Mouse (Mus musculus) embryonic facial prominence, embryonic 12.5 days (tissue): ENCODE measurements at regions not wholly inside any gene's neighbourhood (a gene's known extent, or its start where the extent isn't known, plus 50 kb on each side); places are given as distances from the start of the nearest gene placed in this dataset.
A peak's percentile ranks its signal among the peaks of the same experiment; 100 is the strongest.

ENCODE experiments used
- ATAC-seq: fragments of 200-750 bp; cut with Nextera tagmentation; 2 replicates; pipeline ENCODE4 v1.8.0; 2017; ENCODE audit not compliant: insufficient number of reproducible peaks, insufficient read depth, low FRiP score, low TSS enrichment
- H3K27ac ChIP-seq: fragments of 300-500 bp; sonication (generic); 2 replicates; pipeline ENCODE4 v1.5.1; 2016; ENCODE audit warnings: mild to moderate bottlenecking
- H3K27me3 ChIP-seq: fragments of 300-500 bp; sonication (generic); 2 replicates; pipeline ENCODE4 v1.6.1; 2016; ENCODE audit warnings: mild to moderate bottlenecking, moderate library complexity
- H3K36me3 ChIP-seq: fragments of 300-500 bp; sonication (generic); 2 replicates; pipeline ENCODE4 v1.6.1; 2016; ENCODE audit warnings: mild to moderate bottlenecking
- H3K4me1 ChIP-seq: fragments of 300-500 bp; sonication (generic); 2 replicates; pipeline ENCODE4 v1.6.1; 2016
- H3K4me2 ChIP-seq: fragments of 300-500 bp; sonication (generic); replicated peaks from 2 replicates; pipeline ENCODE4 v1.6.1; 2016; ENCODE audit warnings: mild to moderate bottlenecking, moderate library complexity
- H3K4me3 ChIP-seq: fragments of 300-500 bp; sonication (generic); 2 replicates; pipeline ENCODE4 v1.5.1; 2016; ENCODE audit warnings: mild to moderate bottlenecking
- H3K9ac ChIP-seq: fragments of 300-500 bp; sonication (generic); 2 replicates; pipeline ENCODE4 v1.6.1; 2016; ENCODE audit warnings: mild to moderate bottlenecking, moderate library complexity
- H3K9me3 ChIP-seq: fragments of 300-500 bp; sonication (generic); 2 replicates; pipeline ENCODE4 v1.6.1; 2016; ENCODE audit warnings: mild to moderate bottlenecking, moderate library complexity
- WGBS: fragments of 180-500 bp; shearing (Covaris S2); methylation state at CpG from one replicate; pipeline ENCODE4 v1.1.7; 2016; 5-methylcytosine and 5-hydroxymethylcytosine counted together

GRCm38 (mm10) chr13:84878178-84878849, 310.9 kb upstream of the Ccnh start:
- 71% methylated on average over 1 of the region's 1 CpGs for WGBS
- Histone ChIP-seq H3K4me1 (no peaks in the 10 kb centered on the region), H3K4me3 (no peak overlapping the region), H3K9me3 (no peaks in the 10 kb centered on the region), H3K36me3 (no peaks in the 10 kb centered on the region), H3K27ac (no peak overlapping the region), H3K9ac (no peak overlapping the region), H3K4me2 (no peak overlapping the region), H3K27me3 (no peaks in the 10 kb centered on the region)
- no peak for ATAC-seq

DNA sequence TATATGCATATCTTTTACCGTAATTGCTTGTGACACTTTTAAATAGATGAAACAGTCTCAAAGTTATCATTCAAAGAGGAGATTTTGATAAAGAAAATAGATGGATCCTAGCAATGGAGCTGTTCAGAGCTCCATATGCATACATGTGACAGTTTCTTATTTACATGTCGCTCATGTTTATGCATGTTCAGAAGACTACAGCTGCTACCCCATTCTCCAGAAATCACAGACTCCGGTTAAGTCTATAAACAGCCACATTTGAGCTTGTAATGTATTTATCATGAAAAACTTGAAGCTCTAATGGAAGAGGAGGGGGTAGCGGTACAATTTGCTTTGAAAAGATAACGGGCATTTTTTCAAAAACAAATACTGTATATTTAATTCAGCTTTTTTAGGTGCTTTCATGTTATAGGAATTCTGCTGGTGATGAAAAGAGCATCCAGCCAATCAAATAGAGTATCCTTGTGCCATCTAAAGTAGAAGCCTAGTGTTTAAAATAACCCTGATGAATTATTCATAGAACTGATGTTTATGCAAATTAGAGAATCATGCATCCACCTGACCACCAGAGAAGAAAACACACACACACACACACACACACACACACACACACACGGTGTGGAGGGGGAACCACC, 283.7 kb upstream of the Ccnh start:
- no peaks in the 10 kb centered on the region for H3K36me3 ChIP-seq
- WGBS = 77% methylated on average over 6 of the region's 6 CpGs
- ATAC-seq = no peak
- no peaks in the 10 kb centered on the region for H3K27me3 ChIP-seq
- H3K4me1 ChIP-seq = no peaks in the 10 kb centered on the region
- H3K4me3 ChIP-seq = no peak overlapping the region
- H3K9me3 ChIP-seq = no peaks in the 10 kb centered on the region
- H3K4me2 ChIP-seq = no peak overlapping the region
- no peak overlapping the region for H3K9ac ChIP-seq
- H3K27ac ChIP-seq = no peak overlapping the region

GRCm38 (mm10) chr13:84905994-84906393, 283.2 kb upstream of the Ccnh start:
- Histone ChIP-seq H3K4me1 (no peaks in the 10 kb centered on the region), H3K4me3 (no peak overlapping the region), H3K9ac (no peak overlapping the region), H3K4me2 (no peak overlapping the region), H3K27ac (no peak overlapping the region), H3K27me3 (no peaks in the 10 kb centered on the region), H3K9me3 (no peaks in the 10 kb centered on the region), H3K36me3 (no peaks in the 10 kb centered on the region)
- WGBS = 61% methylated on average over 3 of the region's 3 CpGs
- no peak for ATAC-seq

DNA sequence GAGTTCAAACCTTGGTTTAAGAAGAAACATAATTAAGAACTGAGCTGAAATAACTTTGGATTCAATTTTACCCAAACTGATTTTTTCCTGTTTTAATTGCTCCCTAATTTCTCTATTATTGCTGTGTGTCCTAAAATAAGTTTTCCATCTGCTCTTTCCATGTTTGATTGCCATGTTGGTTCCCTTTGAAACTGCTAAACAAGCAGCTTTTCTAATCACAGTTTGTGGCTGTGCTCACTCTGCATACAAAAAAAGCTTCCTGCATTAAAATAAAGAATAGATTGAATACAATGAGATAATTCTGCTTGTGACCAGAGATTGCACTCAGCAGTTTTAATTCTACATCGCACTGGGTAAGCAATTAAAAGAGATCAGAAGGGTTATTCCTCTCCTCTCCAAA, 257.9 kb upstream of the Ccnh start:
- no peak for ATAC-seq

DNA sequence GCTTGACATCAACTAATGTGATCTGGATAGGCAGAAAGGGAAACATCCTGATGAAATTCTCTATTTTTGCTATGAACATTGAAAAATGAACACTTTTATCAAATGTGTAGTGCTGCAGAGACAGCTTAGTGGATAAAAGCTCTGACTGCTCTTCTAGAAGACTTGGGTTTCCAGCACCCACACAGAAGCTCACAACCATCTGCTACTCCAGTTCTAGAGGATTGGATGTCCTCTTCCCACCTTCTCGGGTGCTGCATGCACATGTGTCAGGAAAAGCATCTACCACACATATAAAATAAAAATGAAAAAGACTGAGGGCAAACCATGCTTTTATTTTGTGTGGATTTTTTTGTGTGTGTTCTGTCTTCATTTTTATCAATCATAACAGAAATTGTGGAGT, 253.6 kb upstream of the Ccnh start:
- Histone ChIP-seq H3K36me3 (no peaks in the 10 kb centered on the region), H3K4me2 (no peak overlapping the region), H3K9me3 (no peaks in the 10 kb centered on the region), H3K4me3 (no peak overlapping the region), H3K4me1 (no peaks in the 10 kb centered on the region), H3K27ac (no peak overlapping the region), H3K9ac (no peak overlapping the region), H3K27me3 (no peaks in the 10 kb centered on the region)
- WGBS = 77% methylated on average over 1 of the region's 1 CpGs
- no peak for ATAC-seq

More for the DNA sequence above, 257.9 kb upstream of the Ccnh start:
- H3K9me3 ChIP-seq = no peaks in the 10 kb centered on the region
- H3K4me1 ChIP-seq = no peaks in the 10 kb centered on the region
- no peak overlapping the region for H3K4me2 ChIP-seq
- no peak overlapping the region for H3K4me3 ChIP-seq
- no peaks in the 10 kb centered on the region for H3K27me3 ChIP-seq
- no peaks in the 10 kb centered on the region for H3K36me3 ChIP-seq
- no peak overlapping the region for H3K9ac ChIP-seq
- 87% methylated on average over 1 of the region's 1 CpGs for WGBS
- H3K27ac ChIP-seq = no peak overlapping the region

DNA sequence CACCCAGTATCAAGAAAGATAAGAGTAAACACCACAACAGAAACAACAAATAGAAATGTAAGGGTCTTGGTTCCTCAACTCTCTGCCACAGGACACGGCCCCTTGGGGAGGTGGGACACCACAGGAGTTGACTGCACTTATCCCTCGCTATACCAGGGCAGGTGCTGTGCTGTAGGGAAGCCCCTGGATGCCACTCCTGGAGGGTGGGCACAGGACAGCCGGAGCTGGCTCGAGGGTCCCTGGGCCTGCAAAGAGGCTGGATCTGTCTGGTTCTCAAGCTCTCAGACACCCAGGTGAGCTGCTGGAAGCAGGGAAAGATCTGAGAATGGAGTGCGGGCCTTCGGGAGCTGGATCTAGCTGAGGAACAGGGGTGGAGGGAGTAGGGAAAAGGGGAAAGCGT, 249.5 kb upstream of the Ccnh start:
- Histone ChIP-seq H3K4me1 (no peaks in the 10 kb centered on the region), H3K27ac (no peak overlapping the region), H3K4me2 (no peak overlapping the region), H3K4me3 (no peak overlapping the region), H3K9me3 (no peaks in the 10 kb centered on the region), H3K27me3 (no peaks in the 10 kb centered on the region), H3K36me3 (no peaks in the 10 kb centered on the region), H3K9ac (no peak overlapping the region)
- 0 out of 2 replicates have a peak, but pooled peaks have one; percentile 64 for ATAC-seq
- WGBS = 83% methylated on average over 7 of the region's 7 CpGs

GRCm38 (mm10) chr13:84940936-84941335, 248.3 kb upstream of the Ccnh start:
- 94% methylated on average over 1 of the region's 1 CpGs for WGBS
- Histone ChIP-seq H3K4me2 (no peak overlapping the region), H3K36me3 (no peaks in the 10 kb centered on the region), H3K27ac (no peak overlapping the region), H3K9me3 (no peaks in the 10 kb centered on the region), H3K4me1 (no peaks in the 10 kb centered on the region), H3K27me3 (no peaks in the 10 kb centered on the region), H3K4me3 (no peak overlapping the region), H3K9ac (no peak overlapping the region)
- no peak for ATAC-seq

DNA sequence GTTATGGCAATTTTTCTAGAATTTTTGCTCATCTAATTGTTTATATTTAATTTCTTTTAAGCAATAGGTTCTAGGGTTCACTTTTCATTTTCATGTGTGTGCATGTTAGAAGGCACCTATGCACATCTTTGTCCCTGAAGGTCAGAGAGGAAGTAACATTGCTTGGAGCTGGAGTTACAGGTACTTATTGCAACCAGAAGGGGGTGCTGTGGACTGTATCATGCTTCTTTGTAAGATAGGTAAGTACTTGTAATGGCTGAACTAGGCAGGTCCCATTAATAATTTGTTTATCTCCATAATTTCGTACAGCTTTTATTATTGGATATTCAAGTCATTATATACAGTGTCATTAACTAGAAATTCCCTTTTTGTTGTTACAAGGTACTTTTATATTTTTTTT, 238.3 kb upstream of the Ccnh start:
- no peak overlapping the region for H3K4me3 ChIP-seq
- ATAC-seq = no peak
- no peaks in the 10 kb centered on the region for H3K36me3 ChIP-seq
- no peak overlapping the region for H3K9ac ChIP-seq
- H3K4me1 ChIP-seq = no peaks in the 10 kb centered on the region
- H3K27me3 ChIP-seq = no peaks in the 10 kb centered on the region
- H3K27ac ChIP-seq = no peak overlapping the region
- no peak overlapping the region for H3K4me2 ChIP-seq
- 53% methylated on average over 1 of the region's 1 CpGs for WGBS
- H3K9me3 ChIP-seq = no peaks in the 10 kb centered on the region

DNA sequence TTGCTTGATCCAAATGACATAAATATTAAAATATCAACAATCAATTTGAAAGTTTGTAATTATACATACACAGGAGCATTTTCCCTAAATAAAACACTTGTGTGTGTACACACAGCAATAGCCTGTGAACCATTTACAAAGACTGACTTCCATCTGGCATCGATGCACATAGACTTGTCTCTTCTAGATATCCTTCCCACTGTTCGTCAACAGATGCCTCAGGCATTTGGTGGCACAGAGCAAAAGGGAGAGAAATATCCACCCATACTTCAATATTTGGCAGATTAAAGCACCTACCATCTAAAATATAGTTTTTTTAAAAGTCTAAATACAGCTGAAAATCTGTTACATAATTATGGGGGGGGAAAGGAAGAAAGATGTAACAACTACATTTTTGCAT, 236.0 kb upstream of the Ccnh start:
- ATAC-seq = no peak
- H3K9me3 ChIP-seq = no peaks in the 10 kb centered on the region
- no peaks in the 10 kb centered on the region for H3K36me3 ChIP-seq
- no peak overlapping the region for H3K9ac ChIP-seq
- no peak overlapping the region for H3K27ac ChIP-seq
- no peak overlapping the region for H3K4me2 ChIP-seq
- no peak overlapping the region for H3K4me3 ChIP-seq
- H3K4me1 ChIP-seq = no peaks in the 10 kb centered on the region
- no peaks in the 10 kb centered on the region for H3K27me3 ChIP-seq
- 80% methylated on average over 2 of the region's 2 CpGs for WGBS

GRCm38 (mm10) chr13:84953760-84954159, 235.4 kb upstream of the Ccnh start:
- no peaks in the 10 kb centered on the region for H3K27me3 ChIP-seq
- 56% methylated on average over 1 of the region's 1 CpGs for WGBS
- no peaks in the 10 kb centered on the region for H3K4me1 ChIP-seq
- no peak overlapping the region for H3K4me3 ChIP-seq
- H3K27ac ChIP-seq = no peak overlapping the region
- no peak overlapping the region for H3K9ac ChIP-seq
- H3K36me3 ChIP-seq = no peaks in the 10 kb centered on the region
- no peak overlapping the region for H3K4me2 ChIP-seq
- H3K9me3 ChIP-seq = no peaks in the 10 kb centered on the region
- no peak for ATAC-seq

- ATAC-seq = no peak
- Histone ChIP-seq H3K36me3 (no peaks in the 10 kb centered on the region), H3K4me2 (no peak overlapping the region), H3K9me3 (no peaks in the 10 kb centered on the region), H3K4me1 (no peaks in the 10 kb centered on the region), H3K4me3 (no peak overlapping the region), H3K27me3 (no peaks in the 10 kb centered on the region), H3K27ac (no peak overlapping the region), H3K9ac (no peak overlapping the region)
- WGBS = 51% methylated on average over 7 of the region's 7 CpGs
These were observed 220.3 kb upstream of the Ccnh start for GRCm38 (mm10) chr13:84968943-84969342.
